Mouse (Mus musculus): Measurements from ENCODE around the gene Klhl34. TPM values are rescaled to one million over a fixed set of nuclear protein-coding genes. Genes with fewer than 3 reads are reported as not detected.

Gene Klhl34
- polyA plus RNA-seq (2017; shearing (Covaris generic)): not detected

DNA sequence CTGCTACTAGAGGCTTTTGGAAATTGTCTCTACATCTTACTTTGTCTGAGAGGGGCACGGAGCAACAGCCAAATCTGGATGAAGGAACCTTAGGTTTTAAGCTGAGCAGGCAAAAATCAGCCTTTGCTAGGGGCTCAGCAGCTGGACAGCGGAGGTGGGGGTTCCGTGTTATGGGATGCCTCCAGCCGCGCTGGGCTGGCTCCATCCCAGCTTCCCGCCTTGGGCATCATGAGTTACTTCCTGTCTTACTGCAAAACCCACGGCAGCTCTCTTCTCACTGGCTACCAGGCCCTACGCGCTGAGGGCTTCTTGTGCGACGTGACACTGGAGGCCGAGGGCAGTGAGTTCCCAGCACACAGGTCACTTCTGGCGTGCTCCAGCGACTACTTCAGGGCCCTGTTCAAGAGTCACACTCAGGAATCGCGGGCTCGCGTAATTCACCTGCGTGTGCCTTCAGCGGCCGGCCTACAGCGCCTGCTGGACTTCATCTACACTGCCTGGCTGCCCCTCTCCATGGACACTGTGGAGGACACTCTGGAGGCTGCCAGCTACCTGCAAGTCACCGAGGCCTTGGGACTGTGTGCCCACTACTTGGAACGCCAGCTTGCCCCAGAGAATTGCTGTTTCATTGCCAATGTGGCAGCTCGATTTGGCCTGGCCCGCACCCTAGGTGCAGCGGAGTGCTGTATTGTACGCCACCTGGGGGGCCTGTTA, at the start of gene Klhl34:
TSS of gene Klhl34 (plus strand) at position 229 of the 714 bp plus-strand sequence.

Other genes starting within 250 kb of the Klhl34 start
- gene Yy2, start 249.4 kb upstream of the Klhl34 start, polyA plus RNA-seq (2017; shearing (Covaris generic)): 2.9 TPM
- 13.1 TPM for gene Mbtps2, start 219.7 kb upstream of the Klhl34 start, polyA plus RNA-seq (2017; shearing (Covaris generic))
- gene Smpx, start 119.5 kb upstream of the Klhl34 start, polyA plus RNA-seq (2017; shearing (Covaris generic)): not detected
- not detected for gene Cnksr2, start 224.9 kb downstream of the Klhl34 start, polyA plus RNA-seq (2017; shearing (Covaris generic))